Mouse (Mus musculus) retina, postnatal 7 days (tissue): Measurements from ENCODE around the gene Olfr948.

ENCODE experiments used
- DNase-seq: peaks from one replicate; pipeline ENCODE4 v3.0.0-alpha.2; 2012; ENCODE audit warnings: low read depth, low spot score

Olfr948 gene

DNA sequence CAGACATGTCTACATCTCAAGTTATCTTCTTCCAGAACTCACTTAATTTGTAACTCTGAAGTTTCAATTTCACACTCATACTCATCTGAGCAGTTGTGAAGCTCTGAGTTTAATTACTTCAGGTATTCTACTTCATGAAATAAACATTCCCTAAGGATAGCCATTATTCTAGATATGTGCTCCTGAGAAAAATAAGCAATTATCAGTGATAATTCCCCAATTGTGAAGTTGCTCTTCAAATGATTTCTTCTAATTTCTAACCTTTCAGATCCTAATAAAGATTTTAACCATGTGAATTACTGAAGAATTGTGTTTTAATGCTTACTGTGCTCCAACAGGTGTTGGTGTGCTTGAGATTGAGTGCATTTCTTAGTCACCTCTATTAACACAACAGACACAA lies at the start of gene Olfr948:
TSS of gene Olfr948 (minus strand) at position 101 of the 400 bp plus-strand sequence.
- no peak for DNase-seq

DNA sequence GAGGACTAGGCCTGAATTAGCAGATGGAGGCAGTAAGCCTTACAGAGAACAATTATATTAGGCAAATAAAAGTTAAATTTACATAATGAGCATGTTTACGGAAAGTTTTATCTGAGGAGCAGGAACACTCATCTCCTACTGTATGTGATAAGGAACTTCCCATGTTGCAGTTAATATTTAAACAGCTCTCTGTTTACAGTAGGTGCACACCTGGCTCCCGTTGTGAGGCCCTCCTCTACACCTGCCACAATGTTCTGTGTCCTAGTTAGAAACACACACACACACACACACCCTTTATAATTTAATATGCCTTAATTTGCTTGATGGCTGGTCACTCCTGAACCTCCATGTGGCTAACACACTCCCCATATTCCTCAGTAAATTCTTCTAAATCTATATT lies 38.7 kb downstream of the Olfr948 start:
- DNase-seq = no peak

DNA sequence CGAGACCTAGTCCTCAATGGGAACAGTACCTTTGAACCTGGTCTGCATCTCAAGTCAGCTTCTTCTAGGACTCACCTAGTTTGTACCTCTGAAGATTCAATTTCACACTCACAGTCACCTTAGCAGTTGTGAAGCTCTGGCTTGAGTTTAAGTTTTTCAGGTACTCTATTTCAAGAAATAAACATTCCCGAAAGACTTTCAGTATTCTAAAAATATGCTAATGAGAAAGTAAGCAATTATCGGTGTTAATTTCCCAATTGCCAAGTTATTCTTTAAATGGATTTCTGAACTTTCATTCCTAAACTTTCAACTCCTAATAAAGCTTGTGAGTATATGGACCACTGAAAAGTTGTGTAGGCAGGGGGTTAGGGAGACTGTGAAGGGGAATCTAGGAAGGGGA lies 49.1 kb downstream of the Olfr948 start, which contains the start of gene Olfr945:
TSS of gene Olfr945 (minus strand) at position 101 of the 400 bp plus-strand sequence.
- no peak for DNase-seq
